Mouse (Mus musculus) inflammation-experienced regulatory T-cells, adult 6 months (primary cell): ENCODE measurements around the gene Slc40a1. TPM values are rescaled to one million over a fixed set of nuclear protein-coding genes. Genes with fewer than 3 reads are reported as not detected.

Source experiments
- ATAC-seq: one replicate; pipeline ENCODE4 v1.8.0; 2017
- polyA plus RNA-seq, 3 experiments: library from polyadenylated mRNA; unstranded; fragments of 100-300 nt; shearing (Covaris generic); gene quantifications; one replicate each; pipeline ENCODE4 v1.2.1; 2017

Slc40a1 gene
- polyA plus RNA-seq, 3 experiments from 2014 or later: 0.75 to 5.6 (median 0.94) TPM

GRCm38 (mm10) chr1:45882076-45882475, 44.2 kb downstream of the Slc40a1 start:
- no peak for ATAC-seq

- ATAC-seq: no peak
Observed at GRCm38 (mm10) chr1:45881228-45881832, 45.0 kb downstream of the Slc40a1 start.

GRCm38 (mm10) chr1:45877463-45877862, 48.9 kb downstream of the Slc40a1 start:
- ATAC-seq: no peak

GRCm38 (mm10) chr1:45876450-45877198, 49.7 kb downstream of the Slc40a1 start:
- no peak for ATAC-seq

GRCm38 (mm10) chr1:45875640-45876039, 50.7 kb downstream of the Slc40a1 start:
- no peak for ATAC-seq

GRCm38 (mm10) chr1:45873250-45873649, 53.1 kb downstream of the Slc40a1 start:
- no peak for ATAC-seq

GRCm38 (mm10) chr1:45868479-45869137, 57.7 kb downstream of the Slc40a1 start:
- ATAC-seq: no peak

- ATAC-seq: no peak
Observed at GRCm38 (mm10) chr1:45868050-45868449, 58.3 kb downstream of the Slc40a1 start.

- no peak for ATAC-seq
Observed at GRCm38 (mm10) chr1:45866288-45867018, 59.9 kb downstream of the Slc40a1 start.

- no peak for ATAC-seq
Observed at GRCm38 (mm10) chr1:45865727-45866126, 60.6 kb downstream of the Slc40a1 start.

- no peak for ATAC-seq
Observed at GRCm38 (mm10) chr1:45865316-45865715, 61.0 kb downstream of the Slc40a1 start.

GRCm38 (mm10) chr1:45864564-45865014, 61.7 kb downstream of the Slc40a1 start:
- no peak for ATAC-seq

GRCm38 (mm10) chr1:45863641-45864040, 62.7 kb downstream of the Slc40a1 start:
- ATAC-seq: no peak

GRCm38 (mm10) chr1:45861162-45861561, 65.2 kb downstream of the Slc40a1 start:
- ATAC-seq: no peak

- no peak for ATAC-seq
Observed at GRCm38 (mm10) chr1:45860349-45860748, 66.0 kb downstream of the Slc40a1 start.

Other genes with a start within 250 kb of the Slc40a1 start
- gene Wdr75, start 131.4 kb downstream of the Slc40a1 start, polyA plus RNA-seq: 10 to 100 TPM; 30.5 to 61.8 (median 56.9) TPM
- gene Gm5269, start 36.2 kb downstream of the Slc40a1 start, polyA plus RNA-seq: not detected
- 1 to 10 TPM in 2 of 3 experiments, not detected in 1; 1.2 to 2.9 TPM for gene Dnah7b, start 139.8 kb upstream of the Slc40a1 start, polyA plus RNA-seq